Mouse (Mus musculus) lung, postnatal 25 days (tissue): Measurements from ENCODE around the gene Il34.

Experiments used
- DNase-seq: peaks from one replicate; pipeline ENCODE4 v3.0.0; 2022; ENCODE audit warnings: low spot score

The Il34 gene

GRCm38 (mm10) chr8:110805669-110806068 lies at the start of gene Il34:
Gene Il34, minus strand, starts transcription at chr8:110805924.
- DNase-seq: no peak

GRCm38 (mm10) chr8:110851186-110851585 lies 45.5 kb upstream of the Il34 start:
- DNase-seq: no peak

GRCm38 (mm10) chr8:110847645-110848495 lies 42.1 kb upstream of the Il34 start:
- DNase-seq: peak; percentile 41

- no peak for DNase-seq
Observed at GRCm38 (mm10) chr8:110847171-110847549, 41.4 kb upstream of the Il34 start.

- DNase-seq: peak; percentile 84
Observed at GRCm38 (mm10) chr8:110846405-110847170, 40.9 kb upstream of the Il34 start, which contains the start of the genes Cog4 and Sf3b3. Gene Cog4, plus strand, starts transcription at chr8:110846600. Gene Sf3b3, minus strand, starts transcription at chr8:110846787.

GRCm38 (mm10) chr8:110845821-110846404 lies 40.2 kb upstream of the Il34 start:
- no peak for DNase-seq

GRCm38 (mm10) chr8:110844941-110845340 lies 39.2 kb upstream of the Il34 start:
- no peak for DNase-seq

GRCm38 (mm10) chr8:110843207-110843606 lies 37.5 kb upstream of the Il34 start:
- DNase-seq: no peak

GRCm38 (mm10) chr8:110842012-110842574 lies 36.4 kb upstream of the Il34 start:
- DNase-seq: no peak

- DNase-seq: no peak
Observed at GRCm38 (mm10) chr8:110831956-110832355, 26.2 kb upstream of the Il34 start.

- DNase-seq: no peak
Observed at GRCm38 (mm10) chr8:110828511-110828910, 22.8 kb upstream of the Il34 start.

GRCm38 (mm10) chr8:110824861-110825260 lies 19.1 kb upstream of the Il34 start:
- DNase-seq: no peak

GRCm38 (mm10) chr8:110821960-110822359 lies 16.2 kb upstream of the Il34 start:
- DNase-seq: no peak

- peak; percentile 8 for DNase-seq
Observed at GRCm38 (mm10) chr8:110820257-110820656, 14.5 kb upstream of the Il34 start.

GRCm38 (mm10) chr8:110818593-110818992 lies 12.9 kb upstream of the Il34 start:
- no peak for DNase-seq

GRCm38 (mm10) chr8:110816990-110817389 lies 11.3 kb upstream of the Il34 start:
- DNase-seq: no peak

GRCm38 (mm10) chr8:110815308-110815707 lies 9.6 kb upstream of the Il34 start:
- no peak for DNase-seq

- no peak for DNase-seq
Observed at GRCm38 (mm10) chr8:110813081-110813812, 7.5 kb upstream of the Il34 start.

GRCm38 (mm10) chr8:110812349-110813080 lies 6.8 kb upstream of the Il34 start:
- no peak for DNase-seq

GRCm38 (mm10) chr8:110811793-110812192 lies 6.1 kb upstream of the Il34 start:
- no peak for DNase-seq

- no peak for DNase-seq
Observed at GRCm38 (mm10) chr8:110811116-110811515, 5.4 kb upstream of the Il34 start.
